Mouse (Mus musculus) embryonic fibroblast, embryonic 13.5 days (primary cell): ENCODE measurements around the gene Nrn1l.

ENCODE experiments used
- CTCF ChIP-seq: IDR thresholded peaks from 2 replicates; pipeline ENCODE4 v1.5.1; 2011; ENCODE audit warnings: mild to moderate bottlenecking, control low read depth, low read length, moderate library complexity, borderline replicate concordance; ENCODE audit not compliant: insufficient read depth
- POLR2A ChIP-seq: IDR thresholded peaks from 2 replicates; pipeline ENCODE4 v1.6.1; 2011; ENCODE audit warnings: low read depth, mild to moderate bottlenecking, control low read depth, low read length, moderate library complexity

DNA sequence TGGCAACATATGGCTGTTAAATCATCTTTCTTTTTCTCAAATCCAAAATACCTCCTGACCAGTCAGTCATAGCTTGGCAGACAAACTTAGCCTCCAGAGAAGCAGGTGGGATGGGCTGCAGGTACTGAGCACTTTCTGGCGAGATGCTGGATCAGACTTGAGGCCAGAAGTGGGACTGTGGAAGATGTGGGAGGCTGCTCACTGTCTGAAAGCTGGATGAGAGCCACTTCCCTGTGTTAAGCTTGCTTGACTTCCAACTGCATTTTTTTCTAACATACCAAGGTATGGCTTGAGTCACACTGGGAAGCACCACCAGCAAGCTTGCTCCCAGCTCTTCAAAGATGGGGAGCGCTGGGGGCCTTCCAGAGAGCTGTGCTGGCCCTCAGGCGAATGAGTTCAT lies 31.8 kb downstream of the Nrn1l start:
- TF ChIP-seq CTCF: no peak
- no peak for TF ChIP-seq POLR2A
